Mouse (Mus musculus): Measurements from ENCODE around the gene Minpp1.

- TF ChIP-seq CTCF (IDR thresholded peaks at IDR 0.05; ENCODE audit: low read depth, low read length) (no peak), POLR2A (IDR thresholded peaks at IDR 0.05; ENCODE audit: extremely low read depth, insufficient read depth, low read length) (no peak)
Measured at GRCm38 (mm10) chr19:32522247-32522646, 36.7 kb downstream of the Minpp1 start.

All from liver, adult 2 months (tissue).